Mouse (Mus musculus) heart, postnatal 0 days (tissue): ENCODE data around the gene Adra1b. TPM values are rescaled to one million over a fixed set of nuclear protein-coding genes. Genes with fewer than 3 reads are reported as not detected.

Experiments
- ATAC-seq: fragments of 200-750 bp; cut with Nextera tagmentation; 2 replicates; pipeline ENCODE4 v1.8.0; 2017; ENCODE audit warnings: low read depth, moderate number of reproducible peaks, moderate library complexity; ENCODE audit not compliant: insufficient read depth
- DNase-seq: peaks from one replicate; pipeline ENCODE4 v3.0.0-alpha.2; 2016; ENCODE audit warnings: low spot score
- H3K27ac ChIP-seq: fragments of 300-500 bp; sonication (generic); 2 replicates; pipeline ENCODE4 v1.5.1; 2014; ENCODE audit warnings: low read depth, mild to moderate bottlenecking
- H3K27me3 ChIP-seq: fragments of 300-500 bp; sonication (generic); 2 replicates; pipeline ENCODE4 v1.6.1; 2014; ENCODE audit warnings: low read length, mixed read lengths; ENCODE audit not compliant: control insufficient read depth, insufficient read depth
- H3K36me3 ChIP-seq: fragments of 300-500 bp; sonication (generic); replicated peaks from 2 replicates; pipeline ENCODE4 v1.6.1; 2014; ENCODE audit warnings: low read length, mixed read lengths; ENCODE audit not compliant: control insufficient read depth, insufficient read depth
- H3K4me1 ChIP-seq: fragments of 300-500 bp; sonication (generic); 2 replicates; pipeline ENCODE4 v1.6.1; 2014; ENCODE audit warnings: antibody characterized with exemption; ENCODE audit not compliant: control insufficient read depth, insufficient read depth
- H3K4me2 ChIP-seq: fragments of 300-500 bp; sonication (generic); 2 replicates; pipeline ENCODE4 v1.6.1; 2014; ENCODE audit warnings: low read depth, mild to moderate bottlenecking, low read length, moderate library complexity
- H3K4me3 ChIP-seq: fragments of 300-500 bp; sonication (generic); 2 replicates; pipeline ENCODE4 v1.5.1; 2014; ENCODE audit warnings: low read depth, low read length
- H3K9ac ChIP-seq: fragments of 300-500 bp; sonication (generic); replicated peaks from 2 replicates; pipeline ENCODE4 v1.6.1; 2014; ENCODE audit warnings: low read depth, low read length, mixed read lengths
- H3K9me3 ChIP-seq: fragments of 300-500 bp; sonication (generic); replicated peaks from 2 replicates; pipeline ENCODE4 v1.6.1; 2016; ENCODE audit warnings: low read length; ENCODE audit not compliant: control insufficient read depth
- CTCF ChIP-seq: IDR thresholded peaks from 2 replicates; pipeline ENCODE4 v1.5.1; 2016; ENCODE audit warnings: antibody characterized with exemption, control low read depth, low read depth
- EP300 ChIP-seq: IDR thresholded peaks from 2 replicates; pipeline ENCODE4 v1.6.1; 2016; ENCODE audit warnings: antibody characterized with exemption, low read depth
- WGBS: fragments of 180-500 bp; shearing (Covaris S2); extraction: QIAGEN DNeasy Blood & Tissue Kit; methylation state at CpG from one replicate; pipeline ENCODE4 v1.1.7; 2014; 5-methylcytosine and 5-hydroxymethylcytosine counted together
- polyA plus RNA-seq: library from polyadenylated mRNA; unstranded; fragments of >200 nt; fragmentation: Nextera tagmentation; extraction: Ambion mirVana; gene quantifications from 2 replicates; pipeline ENCODE4 v1.2.1, GENCODE M21; 2015
- total RNA-seq: library from RNA; depleted of rRNA; stranded (reverse); fragments of >200 nt; gene quantifications from 2 replicates; pipeline ENCODE4 v1.2.3, GENCODE M21; 2014; ENCODE audit warnings: low replicate concordance

Gene Adra1b
- total and polyA plus RNA-seq, 2 experiments from 2014 or later, result 24.5 to 56.4 TPM

DNA sequence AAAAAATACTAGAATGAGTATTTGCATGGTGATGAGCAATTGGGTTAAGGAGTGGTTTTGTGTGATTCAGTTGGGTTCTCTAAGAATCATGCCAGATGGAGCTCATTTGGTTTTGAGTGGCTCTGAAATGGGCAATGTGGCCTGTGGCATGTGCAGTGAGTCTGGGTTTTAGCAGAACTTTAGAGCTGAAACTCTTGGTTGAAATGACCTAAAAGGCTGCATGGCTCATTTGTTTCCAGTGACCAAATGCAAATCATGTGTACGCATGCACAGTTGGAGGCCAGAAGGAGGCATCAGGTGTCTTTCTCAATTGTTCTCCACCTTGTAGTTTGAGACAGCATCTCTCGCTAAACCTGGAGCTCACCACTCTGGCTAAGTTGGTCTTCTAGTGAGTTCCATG, 35.0 kb upstream of the Adra1b start:
- no peaks in the 10 kb centered on the region for H3K9me3 ChIP-seq
- no peak overlapping the region for H3K9ac ChIP-seq
- H3K4me1 ChIP-seq, result peaks cover 4% of the 10 kb centered on the region; the same call in 1 of the 2 replicates
- H3K4me3 ChIP-seq, result no peak overlapping the region
- H3K27me3 ChIP-seq, result no peaks in the 10 kb centered on the region
- H3K36me3 ChIP-seq, result no peaks in the 10 kb centered on the region
- DNase-seq (no peak), ATAC-seq (no peak)
- no peak overlapping the region for H3K4me2 ChIP-seq
- H3K27ac ChIP-seq, result no peak overlapping the region
- TF ChIP-seq CTCF (no peak), EP300 (no peak)
- WGBS, result 94% methylated on average over 2 of the region's 2 CpGs

GRCm38 (mm10) chr11:43933480-43933879, 32.5 kb upstream of the Adra1b start:
- H3K4me3 ChIP-seq, result no peak overlapping the region
- DNase-seq (no peak), ATAC-seq (peak; percentile 61; the same call in 1 of the 2 replicates)
- WGBS, result 44% methylated on average over 6 of the region's 6 CpGs
- no peaks in the 10 kb centered on the region for H3K36me3 ChIP-seq
- H3K4me1 ChIP-seq, result peaks cover 15% of the 10 kb centered on the region
- H3K4me2 ChIP-seq, result no peak overlapping the region
- no peak overlapping the region for H3K27ac ChIP-seq
- H3K9me3 ChIP-seq, result no peaks in the 10 kb centered on the region
- no peaks in the 10 kb centered on the region for H3K27me3 ChIP-seq
- TF ChIP-seq EP300, result no peak
- no peak for TF ChIP-seq CTCF
- no peak overlapping the region for H3K9ac ChIP-seq

DNA sequence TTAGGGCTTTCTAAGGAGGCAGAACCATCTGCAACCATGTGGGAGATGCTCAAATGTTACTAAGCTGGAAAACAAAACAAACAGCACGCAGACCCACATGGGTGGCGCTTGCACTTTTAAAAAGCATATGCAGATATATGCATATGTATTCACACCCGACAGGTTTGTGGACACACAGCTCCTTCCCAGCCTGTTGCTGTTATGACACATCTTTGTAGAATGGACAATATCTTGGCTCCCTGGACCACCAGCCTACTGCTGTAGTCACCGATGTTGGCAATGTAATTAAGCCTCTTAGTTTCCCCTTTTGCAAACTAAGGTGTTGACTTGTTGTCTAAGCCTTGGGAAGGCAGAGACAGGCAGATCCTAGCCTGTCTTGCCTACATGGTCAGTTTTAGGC, 32.0 kb upstream of the Adra1b start:
- Histone ChIP-seq H3K4me2 (no peak overlapping the region), H3K4me1 (peaks cover 15% of the 10 kb centered on the region), H3K36me3 (no peaks in the 10 kb centered on the region), H3K27me3 (no peaks in the 10 kb centered on the region), H3K9ac (no peak overlapping the region), H3K9me3 (no peaks in the 10 kb centered on the region), H3K27ac (no peak overlapping the region), H3K4me3 (no peak overlapping the region)
- ATAC-seq (no peak), DNase-seq (no peak)
- WGBS, result 85% methylated on average over 4 of the region's 4 CpGs
- TF ChIP-seq EP300, result no peak
- no peak for TF ChIP-seq CTCF

DNA sequence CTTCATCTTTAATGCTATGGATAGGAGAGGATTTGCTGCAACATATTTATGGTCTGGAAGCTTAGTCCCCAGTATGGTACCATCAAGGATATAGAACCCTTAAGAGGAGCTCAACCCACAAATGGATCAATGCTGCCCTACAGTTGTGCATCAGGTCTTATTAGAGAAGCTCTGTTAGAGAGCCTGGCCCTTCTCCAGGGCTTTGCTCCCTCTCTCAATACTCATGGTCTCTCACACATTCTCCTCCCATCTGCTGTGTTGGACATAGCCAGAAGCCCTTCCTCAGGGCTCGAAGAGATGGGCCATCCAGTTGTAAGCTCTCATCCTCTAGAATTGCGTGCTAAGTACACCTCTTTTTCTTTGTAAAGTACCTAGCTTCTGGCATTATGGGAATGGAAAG, 29.2 kb upstream of the Adra1b start:
- DNase-seq (no peak), ATAC-seq (no peak)
- H3K9ac ChIP-seq, result no peak overlapping the region
- TF ChIP-seq CTCF (no peak), EP300 (no peak)
- 90% methylated on average over 2 of the region's 2 CpGs for WGBS
- no peaks in the 10 kb centered on the region for H3K27me3 ChIP-seq
- no peak overlapping the region for H3K4me2 ChIP-seq
- no peaks in the 10 kb centered on the region for H3K9me3 ChIP-seq
- H3K36me3 ChIP-seq, result no peaks in the 10 kb centered on the region
- peaks cover 21% of the 10 kb centered on the region for H3K4me1 ChIP-seq
- no peak overlapping the region for H3K4me3 ChIP-seq
- H3K27ac ChIP-seq, result no peak overlapping the region

DNA sequence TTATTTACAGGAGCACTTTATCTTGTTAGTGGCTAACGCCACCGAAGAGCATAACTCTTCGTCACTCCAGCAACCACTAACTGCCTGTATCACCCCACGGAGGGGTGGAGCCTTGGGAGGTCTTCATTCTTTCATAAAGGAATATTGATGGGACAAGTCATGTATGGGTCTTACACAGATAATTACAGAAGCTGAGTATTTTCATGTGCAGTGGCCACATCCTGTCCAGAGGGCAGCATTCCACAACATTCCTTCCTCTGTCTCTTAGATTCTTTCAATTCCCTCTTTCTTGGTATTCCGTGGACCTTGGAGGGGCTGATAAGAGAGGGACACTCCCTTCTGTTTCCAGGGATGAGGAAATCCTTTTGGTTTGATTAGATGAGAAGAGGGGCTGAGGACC, 28.7 kb upstream of the Adra1b start:
- WGBS, result 34% methylated on average over 5 of the region's 5 CpGs
- no peak overlapping the region for H3K4me3 ChIP-seq
- H3K9me3 ChIP-seq, result no peaks in the 10 kb centered on the region
- peaks cover 23% of the 10 kb centered on the region for H3K4me1 ChIP-seq
- no peaks in the 10 kb centered on the region for H3K27me3 ChIP-seq
- ATAC-seq, result no peak
- TF ChIP-seq EP300, result no peak
- no peak for TF ChIP-seq CTCF
- H3K4me2 ChIP-seq, result no peak overlapping the region
- no peak for DNase-seq
- H3K36me3 ChIP-seq, result no peaks in the 10 kb centered on the region
- H3K27ac ChIP-seq, result no peak overlapping the region
- H3K9ac ChIP-seq, result no peak overlapping the region

GRCm38 (mm10) chr11:43929178-43929577, 28.2 kb upstream of the Adra1b start:
- H3K4me2 ChIP-seq, result no peak overlapping the region
- H3K4me3 ChIP-seq, result no peak overlapping the region
- H3K36me3 ChIP-seq, result no peaks in the 10 kb centered on the region
- H3K27me3 ChIP-seq, result no peaks in the 10 kb centered on the region
- no peaks in the 10 kb centered on the region for H3K9me3 ChIP-seq
- TF ChIP-seq EP300, result 0 out of 2 replicates have a peak, but pooled peaks have one; percentile 41
- no peak for TF ChIP-seq CTCF
- 19% methylated on average over 5 of the region's 5 CpGs for WGBS
- H3K4me1 ChIP-seq, result peaks cover 23% of the 10 kb centered on the region
- ATAC-seq (peak; percentile 65), DNase-seq (peak; percentile 64)
- H3K27ac ChIP-seq, result no peak overlapping the region
- no peak overlapping the region for H3K9ac ChIP-seq
